Mouse (Mus musculus) ES-E14 (cell line): Measurements from ENCODE around the gene Gpr132. TPM values are rescaled to one million over a fixed set of nuclear protein-coding genes. Genes with fewer than 3 reads are reported as not detected.

ENCODE experiments used
- DNase-seq: peaks from one replicate; pipeline ENCODE4 v3.0.0-alpha.2; 2013; ENCODE audit warnings: low read depth, low spot score
- H3K27ac ChIP-seq: 2 replicates; pipeline ENCODE4 v1.5.1; 2012; ENCODE audit warnings: low read depth, mild to moderate bottlenecking, low read length, moderate library complexity, mixed read lengths; ENCODE audit not compliant: poor library complexity, insufficient read depth, severe bottlenecking
- H3K36me3 ChIP-seq: 2 replicates; pipeline ENCODE4 v1.6.1; 2012; ENCODE audit warnings: mild to moderate bottlenecking, low read length, moderate library complexity, mixed read lengths; ENCODE audit not compliant: control insufficient read depth, poor library complexity, insufficient read depth, severe bottlenecking
- H3K4me1 ChIP-seq, 2 experiments: fragments of 150-350 bp in 1 of 2; sonication (generic) in 1 of 2; 2 replicates each; pipeline ENCODE4 v1.6.1; 2012; ENCODE audit warnings: low read length in 2 of 2, mild to moderate bottlenecking in 1 of 2, mixed read lengths in 1 of 2; ENCODE audit not compliant: control insufficient read depth in 2 of 2, insufficient read depth in 2 of 2, poor library complexity in 1 of 2
- H3K4me3 ChIP-seq, 2 experiments: fragments of 150-350 bp in 1 of 2; sonication (generic) in 1 of 2; 2 replicates each; pipeline ENCODE4 v1.5.1; 2012; ENCODE audit warnings: low read length in 2 of 2, low read depth in 1 of 2, mild to moderate bottlenecking in 1 of 2, mixed read lengths in 1 of 2; ENCODE audit not compliant: insufficient read depth in 1 of 2, poor library complexity in 1 of 2, severe bottlenecking in 1 of 2
- H3K9ac ChIP-seq: 2 replicates; pipeline ENCODE4 v1.6.1; 2012; ENCODE audit warnings: low read depth, mild to moderate bottlenecking, low read length, mixed read lengths; ENCODE audit not compliant: poor library complexity, insufficient read depth, severe bottlenecking
- H3K9me3 ChIP-seq: fragments of 150-350 bp; sonication (generic); 2 replicates; pipeline ENCODE4 v1.6.1; 2012; ENCODE audit warnings: low read depth, mild to moderate bottlenecking, low read length; ENCODE audit not compliant: control insufficient read depth, insufficient read depth
- CHD2 ChIP-seq: IDR thresholded peaks from 2 replicates; pipeline ENCODE4 v1.6.1; 2014; ENCODE audit warnings: mild to moderate bottlenecking, low read depth, low read length, inconsistent platforms
- HCFC1 ChIP-seq: IDR thresholded peaks from 2 replicates; pipeline ENCODE4 v1.6.1; 2012; ENCODE audit warnings: low read length, inconsistent platforms, borderline replicate concordance; ENCODE audit not compliant: insufficient read depth
- MAFK ChIP-seq: IDR thresholded peaks from 2 replicates; pipeline ENCODE4 v1.6.1; 2014; ENCODE audit warnings: mild to moderate bottlenecking, low read depth, low read length, inconsistent platforms; ENCODE audit not compliant: insufficient read depth
- ZC3H11A ChIP-seq: IDR thresholded peaks from 2 replicates; pipeline ENCODE4 v1.6.1; 2012; ENCODE audit warnings: low read depth, mild to moderate bottlenecking, inconsistent platforms, low read length, borderline replicate concordance
- ZNF384 ChIP-seq: IDR thresholded peaks from 2 replicates; pipeline ENCODE4 v1.6.1; 2012; ENCODE audit warnings: low read depth, low read length, inconsistent platforms
- in situ Hi-C, 2 experiments: fragments of 600-800 bp; cut with MboI; formaldehyde crosslinking; loops; one replicate each; pipeline ENCODE4 v1.15.1; 2025; ENCODE audit warnings: low sequenced_read_pairs in 2 of 2, inconsistent platforms in 1 of 2; ENCODE audit not compliant: unreplicated experiment in 2 of 2
- total RNA-seq: library from RNA; depleted of rRNA; stranded (reverse); fragments of 300-350 nt; gene quantifications from 2 replicates; pipeline ENCODE4 v1.2.3, GENCODE M21; 2012

Gene Gpr132
- total RNA-seq, 1 experiment: 0.36 TPM

DNA sequence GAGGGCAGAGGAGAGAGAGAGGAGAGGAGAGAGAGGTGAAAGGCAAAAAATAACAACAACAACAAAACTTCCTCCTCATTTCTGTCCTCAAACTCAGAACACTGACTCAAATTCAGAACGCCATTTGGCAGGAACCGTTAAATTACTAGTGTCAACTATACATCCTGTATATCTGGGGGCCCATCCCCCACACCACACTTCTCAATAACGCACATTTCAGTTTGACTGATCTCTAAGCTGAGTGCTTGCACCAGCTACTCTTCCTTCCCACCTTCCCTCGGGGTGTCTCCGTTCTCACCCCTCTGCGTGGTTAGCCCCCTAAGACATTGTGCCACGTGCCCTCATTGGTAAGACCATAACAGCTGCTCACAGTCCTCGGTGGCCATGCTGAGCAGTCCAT, 8.1 kb downstream of the Gpr132 start:
- H3K4me3 ChIP-seq: no peak overlapping the region
- no peak overlapping the region for H3K9ac ChIP-seq
- in situ Hi-C loops: no loop called here
- H3K36me3 ChIP-seq: no peaks in the 10 kb centered on the region
- TF ChIP-seq HCFC1 (no peak), ZC3H11A (no peak), ZNF384 (no peak), CHD2 (no peak), MAFK (no peak)
- no peak overlapping the region for H3K27ac ChIP-seq
- no peaks in the 10 kb centered on the region for H3K4me1 ChIP-seq
- no peaks in the 10 kb centered on the region for H3K9me3 ChIP-seq
- DNase-seq: no peak

GRCm38 (mm10) chr12:112858581-112859336, 9.3 kb downstream of the Gpr132 start:
- no peaks in the 10 kb centered on the region for H3K4me1 ChIP-seq
- H3K36me3 ChIP-seq: no peaks in the 10 kb centered on the region
- TF ChIP-seq ZC3H11A: no peak
- TF ChIP-seq ZNF384: no peak
- no peak for TF ChIP-seq HCFC1
- TF ChIP-seq MAFK: no peak
- in situ Hi-C loops: no loop called here
- H3K27ac ChIP-seq: no peak overlapping the region
- no peak overlapping the region for H3K9ac ChIP-seq
- H3K9me3 ChIP-seq: no peaks in the 10 kb centered on the region
- H3K4me3 ChIP-seq: no peak overlapping the region
- no peak for DNase-seq

- Histone ChIP-seq H3K36me3 (no peaks in the 10 kb centered on the region), H3K27ac (no peak overlapping the region), H3K9ac (no peak overlapping the region), H3K4me1 (peaks cover 2 to 5% of the 10 kb centered on the region in 2 experiments; a peak in 1 of 4 replicates), H3K9me3 (no peaks in the 10 kb centered on the region), H3K4me3 (no peak overlapping the region)
- TF ChIP-seq CHD2: no peak
- TF ChIP-seq ZC3H11A: no peak
- TF ChIP-seq ZNF384: no peak
- in situ Hi-C loops: no loop called here
- no peak for DNase-seq
These were observed 10.8 kb downstream of the Gpr132 start for GRCm38 (mm10) chr12:112857021-112857925.

DNA sequence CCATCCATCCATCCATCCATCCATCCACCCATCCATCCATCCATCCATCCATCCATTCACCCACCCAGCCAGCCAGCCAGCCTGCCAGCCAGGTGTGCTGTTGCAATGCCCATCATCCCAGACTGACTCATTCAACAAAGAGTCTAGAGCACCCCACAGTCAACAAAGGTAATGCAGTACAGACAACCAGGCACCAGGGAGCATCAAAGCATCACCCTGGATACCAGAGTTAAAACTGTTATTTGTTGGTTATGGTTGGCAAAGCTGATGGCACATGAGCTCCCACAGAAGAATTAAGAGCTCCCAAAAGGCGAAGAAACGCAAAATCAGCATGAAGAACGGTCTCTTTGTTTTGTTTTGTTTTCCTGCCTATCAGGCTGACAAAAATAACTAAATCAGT, 11.7 kb downstream of the Gpr132 start:
- no peak for TF ChIP-seq CHD2
- no peak for TF ChIP-seq HCFC1
- TF ChIP-seq MAFK: no peak
- no peak for TF ChIP-seq ZC3H11A
- TF ChIP-seq ZNF384: no peak
- DNase-seq: no peak
- no peaks in the 10 kb centered on the region for H3K9me3 ChIP-seq
- no peak overlapping the region for H3K4me3 ChIP-seq
- no peaks in the 10 kb centered on the region for H3K36me3 ChIP-seq
- peaks cover 2 to 12% of the 10 kb centered on the region in 2 experiments; a peak in 2 of 4 replicates for H3K4me1 ChIP-seq
- in situ Hi-C loops: no loop called here
- H3K9ac ChIP-seq: no peak overlapping the region
- H3K27ac ChIP-seq: no peak overlapping the region
